Mouse (Mus musculus) hematopoietic stem cell, adult 5-6 weeks (primary cell): ENCODE data around the gene Tpsab1. TPM values are rescaled to one million over a fixed set of nuclear protein-coding genes. Genes with fewer than 3 reads are reported as not detected.

ENCODE experiments used
- ATAC-seq, 2 experiments: fragments of 125-278 bp in 1 of 2; replicated peaks in 1 of 2; 2 replicates each; pipeline ENCODE4 v1.8.0; 2016 to 2017; ENCODE audit warnings: inconsistent platforms in 2 of 2, mild to moderate bottlenecking in 2 of 2, moderate number of reproducible peaks in 2 of 2, low read depth in 1 of 2, moderate TSS enrichment in 1 of 2; ENCODE audit not compliant: low FRiP score in 2 of 2, poor library complexity in 2 of 2, severe bottlenecking in 2 of 2, insufficient read depth in 1 of 2, low TSS enrichment in 1 of 2
- total RNA-seq: library from RNA; stranded (forward); fragments of 172-1452, 232-1000 nt; gene quantifications from 2 replicates; pipeline ENCODE4 v1.2.3, GENCODE M21; 2017

The Tpsab1 gene
- total RNA-seq = not detected in 2 replicates

- no peak for ATAC-seq
These were observed at the start of gene Tpsab1 for GRCm38 (mm10) chr17:25345462-25345861. Gene Tpsab1 (minus strand): TSS chr17:25345562.

GRCm38 (mm10) chr17:25394526-25394925 lies 49.2 kb upstream of the Tpsab1 start:
- no peak for ATAC-seq

- no peak for ATAC-seq
These were observed 28.6 kb upstream of the Tpsab1 start for GRCm38 (mm10) chr17:25374011-25374410.

DNA sequence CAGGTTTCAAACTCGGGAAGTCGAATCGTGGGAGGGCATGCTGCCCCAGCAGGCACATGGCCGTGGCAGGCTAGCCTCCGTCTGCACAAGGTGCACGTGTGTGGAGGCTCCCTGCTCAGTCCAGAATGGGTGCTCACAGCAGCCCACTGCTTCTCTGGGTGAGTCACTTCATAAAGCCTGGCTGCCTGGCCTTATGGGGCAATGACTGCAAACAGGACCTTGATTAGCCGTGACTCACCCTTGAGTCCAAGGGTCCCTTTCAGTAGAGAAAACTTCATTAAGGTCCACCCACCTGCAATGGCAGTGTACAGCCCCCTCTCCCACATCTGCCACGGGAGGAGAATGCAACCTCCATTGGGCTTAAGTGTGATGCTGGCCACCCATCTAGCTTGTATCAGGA lies 27.1 kb upstream of the Tpsab1 start:
- no peak for ATAC-seq

GRCm38 (mm10) chr17:25368973-25369372 lies 23.6 kb upstream of the Tpsab1 start, which contains the start of gene Tpsg1:
Gene Tpsg1 (plus strand): TSS chr17:25369273.
- ATAC-seq = no peak

DNA sequence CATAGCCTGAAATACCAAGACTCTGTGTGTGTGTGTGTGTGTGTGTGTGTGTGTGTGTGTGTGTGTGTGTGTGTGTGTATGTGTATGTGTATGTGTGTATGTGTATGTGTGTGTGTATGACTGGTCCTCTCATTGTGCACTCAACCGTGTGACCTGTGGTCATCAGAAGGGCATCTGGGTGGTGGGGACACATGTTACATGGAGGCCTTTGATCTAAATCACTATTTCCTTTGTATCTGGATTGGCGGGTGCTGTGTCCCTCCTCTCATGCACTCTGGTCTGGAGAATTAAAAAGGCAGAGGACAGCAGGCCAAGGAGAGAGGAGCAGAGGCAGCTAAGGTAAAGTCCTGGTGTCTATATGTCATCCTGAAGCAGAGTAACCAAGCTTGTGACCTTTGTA lies 20.6 kb upstream of the Tpsab1 start, which contains the start of gene Tpsb2:
TSS of gene Tpsb2 (plus strand) at position 301 of the 400 bp plus-strand sequence.
- no peak for ATAC-seq

GRCm38 (mm10) chr17:25363726-25364125 lies 18.4 kb upstream of the Tpsab1 start:
- peak in 1 of 2 experiments; percentile 71; a peak in 2 of 4 replicates for ATAC-seq

GRCm38 (mm10) chr17:25361291-25361690 lies 15.9 kb upstream of the Tpsab1 start:
- no peak for ATAC-seq

- ATAC-seq = no peak
These were observed 3.9 kb downstream of the Tpsab1 start for GRCm38 (mm10) chr17:25341490-25341889.

DNA sequence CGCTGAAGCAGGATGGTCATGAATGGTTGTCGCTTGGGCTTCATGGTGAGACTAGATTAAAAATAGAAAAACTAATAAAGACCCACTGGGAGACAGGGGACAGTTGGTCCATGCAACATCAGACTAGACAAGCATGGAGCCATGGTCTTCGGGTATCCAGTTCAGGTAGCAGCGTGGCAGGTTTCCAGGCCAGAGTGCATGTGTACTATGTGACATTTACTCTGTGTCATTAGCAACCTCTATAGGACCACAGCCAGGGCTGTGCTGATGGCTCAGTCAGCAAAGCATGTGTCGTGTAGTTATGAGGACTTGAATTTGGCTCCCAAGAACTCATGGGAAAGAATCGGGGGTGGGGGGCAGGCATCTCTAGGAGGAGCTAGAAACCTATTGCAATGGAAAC lies 5.4 kb downstream of the Tpsab1 start:
- ATAC-seq = no peak

DNA sequence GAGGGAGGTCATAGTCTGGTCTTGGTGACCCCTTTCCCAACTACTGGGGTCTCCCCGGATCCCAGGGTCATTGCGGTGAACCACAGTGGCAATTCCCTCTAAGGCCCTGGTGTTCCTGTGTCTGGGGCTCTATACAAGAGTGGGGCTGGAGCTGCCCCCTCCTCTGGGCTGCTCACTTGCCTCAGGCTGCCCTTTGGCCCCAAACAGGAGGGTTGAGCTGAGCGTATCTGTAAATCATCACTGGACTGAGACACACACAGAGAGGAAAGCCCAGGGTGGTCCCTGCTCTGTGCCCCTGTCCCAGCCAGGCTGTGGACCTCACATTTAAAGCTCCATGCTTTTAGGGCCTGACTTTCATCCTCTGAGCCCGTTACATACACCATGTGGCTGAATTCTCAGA lies 7.1 kb downstream of the Tpsab1 start:
- ATAC-seq = no peak

DNA sequence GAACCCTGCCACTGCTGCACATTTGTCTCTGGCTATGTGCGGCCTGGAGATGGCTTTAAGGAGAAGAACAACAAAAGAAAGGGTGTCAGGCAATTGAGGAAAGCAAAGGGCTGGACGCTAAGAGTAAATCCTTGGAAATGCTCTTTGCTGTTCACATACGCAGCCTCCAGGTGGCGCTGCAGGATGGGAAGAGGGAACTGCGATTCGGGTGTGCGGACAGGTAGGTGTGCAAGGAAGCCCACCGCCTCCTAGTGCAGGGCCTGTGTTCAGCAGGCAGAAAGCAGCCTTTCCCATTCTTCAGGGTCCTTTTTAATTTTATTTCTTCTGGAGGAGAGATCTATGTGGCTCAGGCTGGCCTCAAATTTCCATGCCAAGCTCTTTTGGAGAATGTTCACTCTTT lies 11.4 kb downstream of the Tpsab1 start:
- ATAC-seq = peak; percentile 44 to 46; a peak in 2 of 4 replicates

DNA sequence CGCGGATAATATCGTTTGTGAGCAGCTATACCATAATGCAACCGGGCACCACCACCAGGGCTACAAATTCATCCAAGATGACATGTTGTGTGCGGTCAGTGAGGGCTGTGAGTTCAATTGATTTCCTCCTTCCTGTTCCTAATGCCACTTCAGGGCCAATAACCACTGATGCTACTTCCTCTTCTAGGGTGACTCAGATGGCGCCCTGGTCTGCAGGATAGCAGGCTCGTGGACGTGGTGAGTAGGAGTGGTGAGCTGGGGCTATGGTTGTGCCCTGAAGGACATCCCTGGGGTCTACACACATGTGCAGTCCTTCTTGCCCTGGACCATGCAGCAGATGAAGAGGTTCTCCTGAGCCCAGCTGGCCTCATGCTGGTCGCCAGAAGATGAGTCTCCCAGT lies 13.0 kb downstream of the Tpsab1 start:
- peak; percentile 55 to 58; a peak in 3 of 4 replicates for ATAC-seq

- ATAC-seq = no peak
These were observed 22.4 kb downstream of the Tpsab1 start for GRCm38 (mm10) chr17:25322930-25323329.

DNA sequence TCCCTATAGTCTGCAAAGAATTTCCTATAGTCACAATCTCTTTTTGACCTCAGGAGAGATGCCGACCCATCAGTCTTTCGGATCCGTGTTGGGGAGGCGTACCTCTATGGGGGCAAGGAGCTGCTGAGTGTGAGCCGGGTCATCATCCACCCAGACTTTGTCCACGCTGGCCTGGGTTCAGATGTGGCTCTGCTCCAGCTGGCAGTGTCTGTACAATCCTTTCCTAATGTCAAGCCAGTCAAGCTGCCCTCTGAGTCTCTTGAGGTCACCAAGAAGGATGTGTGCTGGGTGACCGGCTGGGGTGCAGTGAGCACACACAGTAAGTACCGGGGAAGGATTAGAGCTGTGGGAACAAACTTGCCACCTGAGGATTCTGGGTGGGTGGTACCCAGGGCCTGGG lies 24.5 kb downstream of the Tpsab1 start:
- no peak for ATAC-seq

GRCm38 (mm10) chr17:25318354-25318753 lies 27.0 kb downstream of the Tpsab1 start, which contains the start of gene Prss29:
Gene Prss29 (plus strand): TSS chr17:25318654.
- no peak for ATAC-seq

DNA sequence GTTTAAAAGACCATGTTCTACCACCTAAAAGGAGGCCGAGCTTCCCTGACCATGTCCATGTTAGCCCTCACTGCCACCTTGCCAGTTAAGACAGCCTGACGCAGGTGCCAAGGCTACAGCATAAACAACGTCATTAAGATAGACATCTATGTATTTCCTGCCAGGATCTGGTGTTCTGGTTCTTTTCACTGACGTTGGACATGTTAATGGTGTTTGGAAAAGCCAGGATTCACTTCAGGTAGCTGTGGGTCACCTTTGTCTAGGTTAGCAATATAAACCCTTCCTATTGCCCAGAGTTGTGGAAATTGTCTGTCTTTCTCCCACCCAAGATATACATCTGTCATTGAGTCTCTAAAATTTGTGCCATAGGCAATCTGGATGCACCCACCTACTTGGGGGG lies 37.0 kb downstream of the Tpsab1 start, which contains the start of gene Prss28:
TSS of gene Prss28 (plus strand) at position 301 of the 400 bp plus-strand sequence.
- ATAC-seq = no peak

- no peak for ATAC-seq
These were observed 47.3 kb downstream of the Tpsab1 start, which contains the start of gene Prss34 for GRCm38 (mm10) chr17:25298094-25298493. Gene Prss34 (plus strand): TSS chr17:25298394.

DNA sequence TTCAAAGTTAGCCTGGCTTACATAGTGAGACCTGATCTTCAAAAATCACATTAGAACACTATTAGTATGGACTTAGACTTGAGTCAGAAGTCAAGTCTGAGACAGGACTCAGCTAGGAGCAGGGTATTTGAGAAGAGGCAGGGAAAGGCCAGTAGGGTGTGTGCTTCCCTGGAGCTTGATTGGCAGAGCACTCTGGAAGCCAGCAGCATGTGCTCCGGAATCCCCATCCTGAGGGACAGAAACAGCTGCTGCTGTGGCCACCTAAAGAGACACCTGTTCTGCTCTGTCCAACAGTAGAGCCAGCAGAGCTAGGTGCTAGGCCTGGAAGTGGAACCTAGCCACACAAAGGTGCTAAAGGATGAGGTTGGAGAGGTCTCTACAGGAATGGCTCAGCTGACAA lies 51.3 kb downstream of the Tpsab1 start:
- no peak for ATAC-seq
